Comparison of ENCODE assay signal across 11 mouse cellular contexts in the genomic region with DNA sequence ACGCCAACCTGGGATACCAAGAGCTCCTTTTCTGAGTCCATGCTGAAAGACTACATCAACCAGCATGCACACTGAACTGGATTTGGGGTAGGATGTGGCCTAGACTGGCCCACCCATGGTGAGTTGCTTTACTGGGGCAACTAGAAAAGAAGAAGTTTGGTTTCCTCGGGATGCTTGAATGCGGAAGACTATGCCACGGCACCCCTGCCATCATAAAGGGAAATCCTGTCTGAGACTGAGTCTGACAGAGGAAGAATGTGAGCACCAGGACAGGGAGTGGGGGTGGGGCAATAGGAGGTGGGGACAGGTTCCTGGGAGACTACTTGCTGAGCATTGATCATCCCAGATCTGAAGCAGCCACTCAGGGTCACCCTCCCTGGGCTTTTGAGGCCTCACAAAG. TPM values are rescaled to one million over a fixed set of nuclear protein-coding genes. Genes with fewer than 3 reads are reported as not detected.
A peak's percentile ranks its signal among the peaks of the same experiment; 100 is the strongest.
DNase-seq lines count a peak whose midpoint lies in the region; ATAC-seq and TF ChIP-seq lines count a peak whose summit lies in the region.
"Had no signal": no experiment of that assay in that cellular context is flagged by ENCODE, and none has a peak within 500 bp of the region (broad histone marks: within the 10 kb centered on the region; RNA-seq: fewer than 3 reads in every experiment).

No protein-coding gene starts in this region.

- peaks cover 97% of the 10 kb centered on the region for H3K79me2 ChIP-seq in myocyte (ENCODE audit: control insufficient read depth, insufficient read depth)

- H3K27ac ChIP-seq in hindbrain, embryonic 10.5 days = 0 out of 2 replicates have a peak overlapping the region, but pooled peaks have one; percentile 9
- H3K27ac ChIP-seq in hindbrain, postnatal 0 days = no peak overlapping the region
- 0 out of 2 replicates have a peak overlapping the region, but pooled peaks have one; percentile 58 for H3K27ac ChIP-seq in midbrain, embryonic 10.5 days (replicated peaks)
- H3K27ac ChIP-seq in midbrain, embryonic 11.5 days (ENCODE audit: low read depth, low read length) = no peak overlapping the region
- H3K27ac ChIP-seq in forebrain, embryonic 13.5 days = peak overlapping the region; percentile 86

- DNase-seq in hindbrain, embryonic 10.5 days (ENCODE audit: low spot score) = no peak
- DNase-seq in hindbrain, postnatal 0 days (ENCODE audit: low spot score) = no peak
- DNase-seq in midbrain, embryonic 10.5 days (ENCODE audit: low spot score) = no peak
- DNase-seq in midbrain, embryonic 11.5 days (ENCODE audit: low spot score, missing footprints) = no peak
- DNase-seq in MN1 (ENCODE audit: low spot score) = no peak
- no peak for DNase-seq in adrenal gland, postnatal 14 days
- DNase-seq: gastrocnemius, postnatal 10 days; right cerebral cortex, adult 18-20 months had no signal

- H3K9ac ChIP-seq in hindbrain, postnatal 0 days (replicated peaks; ENCODE audit: low read length) = no peak overlapping the region
- H3K9ac ChIP-seq in midbrain, embryonic 11.5 days (ENCODE audit: low read length) = no peak overlapping the region
- no peak overlapping the region for H3K9ac ChIP-seq in forebrain, embryonic 13.5 days

- no peak for TF ChIP-seq CTCF in hindbrain, postnatal 0 days (IDR thresholded peaks at IDR 0.05; ENCODE audit: low read depth)

- H3K4me2 ChIP-seq in hindbrain, postnatal 0 days (ENCODE audit: low read depth, low read length) = no peak overlapping the region
- H3K4me2 ChIP-seq in midbrain, embryonic 11.5 days = no peak overlapping the region
- H3K4me2 ChIP-seq in forebrain, embryonic 13.5 days = no peak overlapping the region
- H3K4me2 ChIP-seq in myocyte (ENCODE audit: low read depth) = peak overlapping the region; percentile 94

- H3K4me3 ChIP-seq in hindbrain, embryonic 10.5 days = no peak overlapping the region
- H3K4me3 ChIP-seq in hindbrain, postnatal 0 days (ENCODE audit: low read length) = no peak overlapping the region
- no peak overlapping the region for H3K4me3 ChIP-seq in midbrain, embryonic 10.5 days
- no peak overlapping the region for H3K4me3 ChIP-seq in midbrain, embryonic 11.5 days (ENCODE audit: low read depth, low read length)
- no peak overlapping the region for H3K4me3 ChIP-seq in forebrain, embryonic 13.5 days
- no peak overlapping the region for H3K4me3 ChIP-seq in myocyte

- H3K36me3 ChIP-seq in hindbrain, embryonic 10.5 days = peaks cover 6% of the 10 kb centered on the region; the same call in 1 of the 2 replicates
- no peaks in the 10 kb centered on the region for H3K36me3 ChIP-seq in hindbrain, postnatal 0 days (ENCODE audit: insufficient read depth, low read length)
- H3K36me3 ChIP-seq in midbrain, embryonic 10.5 days = peaks cover 14% of the 10 kb centered on the region; the same call in 1 of the 2 replicates
- H3K36me3 ChIP-seq in midbrain, embryonic 11.5 days (ENCODE audit: control insufficient read depth, insufficient read depth, low read length) = no peaks in the 10 kb centered on the region
- H3K36me3 ChIP-seq in forebrain, embryonic 13.5 days (ENCODE audit: poor library complexity, severe bottlenecking) = no peaks in the 10 kb centered on the region
- peaks cover 7% of the 10 kb centered on the region for H3K36me3 ChIP-seq in myocyte (ENCODE audit: control insufficient read depth, insufficient read depth)

- WGBS in hindbrain, embryonic 10.5 days = 71% methylated on average over 4 of the region's 4 CpGs
- 65% methylated on average over 4 of the region's 4 CpGs for WGBS in hindbrain, postnatal 0 days
- 73% methylated on average over 4 of the region's 4 CpGs for WGBS in midbrain, embryonic 10.5 days
- 64% methylated on average over 4 of the region's 4 CpGs for WGBS in midbrain, embryonic 11.5 days
- 57% methylated on average over 4 of the region's 4 CpGs for WGBS in forebrain, embryonic 13.5 days

- no peaks in the 10 kb centered on the region for H3K9me3 ChIP-seq in hindbrain, embryonic 10.5 days
- no peaks in the 10 kb centered on the region for H3K9me3 ChIP-seq in hindbrain, postnatal 0 days (ENCODE audit: low read length)
- no peaks in the 10 kb centered on the region for H3K9me3 ChIP-seq in midbrain, embryonic 10.5 days (replicated peaks)
- no peaks in the 10 kb centered on the region for H3K9me3 ChIP-seq in midbrain, embryonic 11.5 days (ENCODE audit: control insufficient read depth, low read length)
- H3K9me3 ChIP-seq in forebrain, embryonic 13.5 days (replicated peaks) = no peaks in the 10 kb centered on the region

- ATAC-seq in hindbrain, postnatal 0 days = no peak
- ATAC-seq in midbrain, embryonic 11.5 days (ENCODE audit: low FRiP score) = no peak
- ATAC-seq in forebrain, embryonic 13.5 days = no peak
- ATAC-seq: activated CD4-positive, CD25-positive, alpha-beta regulatory T cell, adult 4 months had no signal

- TF ChIP-seq POLR2A in myocyte (IDR thresholded peaks at IDR 0.05; ENCODE audit: insufficient read length, low read depth) = no peak

- peaks cover 58% of the 10 kb centered on the region for H3K4me1 ChIP-seq in hindbrain, embryonic 10.5 days (replicated peaks)
- H3K4me1 ChIP-seq in hindbrain, postnatal 0 days (ENCODE audit: insufficient read depth, low read length) = peaks cover 42% of the 10 kb centered on the region
- peaks cover 68% of the 10 kb centered on the region for H3K4me1 ChIP-seq in midbrain, embryonic 10.5 days
- H3K4me1 ChIP-seq in midbrain, embryonic 11.5 days (ENCODE audit: control insufficient read depth, insufficient read depth, low read length) = peaks cover 30% of the 10 kb centered on the region
- peaks cover 60% of the 10 kb centered on the region for H3K4me1 ChIP-seq in forebrain, embryonic 13.5 days

- H3K27me3 ChIP-seq in hindbrain, embryonic 10.5 days (ENCODE audit: insufficient read depth, poor library complexity, severe bottlenecking) = no peaks in the 10 kb centered on the region
- H3K27me3 ChIP-seq in hindbrain, postnatal 0 days (ENCODE audit: insufficient read depth, low read length) = no peaks in the 10 kb centered on the region
- H3K27me3 ChIP-seq in midbrain, embryonic 10.5 days (ENCODE audit: low read depth, poor library complexity, severe bottlenecking) = no peaks in the 10 kb centered on the region
- no peaks in the 10 kb centered on the region for H3K27me3 ChIP-seq in midbrain, embryonic 11.5 days (ENCODE audit: control insufficient read depth, insufficient read depth, low read length)
- H3K27me3 ChIP-seq in forebrain, embryonic 13.5 days = no peaks in the 10 kb centered on the region
- no peaks in the 10 kb centered on the region for H3K27me3 ChIP-seq in myocyte (ENCODE audit: control insufficient read depth, insufficient read depth, insufficient read length)

- no peak overlapping the region for H3ac ChIP-seq in myocyte (ENCODE audit: control insufficient read depth, insufficient read length)

TF ChIP-seq in myocyte, 11 proteins besides CTCF, POLR2A, EP300 and RAD21:
- TF ChIP-seq TCF12 (IDR thresholded peaks at IDR 0.05; ENCODE audit: insufficient read depth, poor library complexity, severe bottlenecking) = no peak
- no peak for TF ChIP-seq TCF3 (IDR thresholded peaks at IDR 0.05; ENCODE audit: insufficient read length, low read depth)
- TF ChIP-seq SRF (IDR thresholded peaks at IDR 0.05; ENCODE audit: control insufficient read depth, insufficient read length, low read depth) = no peak
- TF ChIP-seq POLR2AphosphoS2 (IDR thresholded peaks at IDR 0.05; ENCODE audit: insufficient read length, low read depth) = no peak
- TF ChIP-seq REST (IDR thresholded peaks at IDR 0.05; ENCODE audit: insufficient read depth, insufficient read length) = no peak
- no peak for TF ChIP-seq USF1 (IDR thresholded peaks at IDR 0.05; ENCODE audit: low read depth)
- TF ChIP-seq MAX (IDR thresholded peaks at IDR 0.05; ENCODE audit: low read depth) = no peak
- no peak for TF ChIP-seq MYOD1 (IDR thresholded peaks at IDR 0.05; ENCODE audit: control insufficient read depth in 1 of 3, insufficient read length in 2 of 3, low read depth in 2 of 3)
- no peak for TF ChIP-seq CEBPB (IDR thresholded peaks at IDR 0.05; ENCODE audit: insufficient read depth, poor library complexity, severe bottlenecking)
- no peak for TF ChIP-seq MYOG (IDR thresholded peaks at IDR 0.05; ENCODE audit: control insufficient read depth in 1 of 3, insufficient read depth in 1 of 3, insufficient read length in 2 of 3, low read depth in 2 of 3)
- TF ChIP-seq E2F4 (IDR thresholded peaks at IDR 0.05; ENCODE audit: insufficient read depth) = no peak
TF ChIP-seq in myocyte: peak in this region for 0.

RNA-seq across cellular contexts. Expression of gene Acvr1, which starts 32.6 kb away (rescaled TPM):
- 3.5 TPM in 2 replicates for polyA plus RNA-seq in hindbrain, embryonic 10.5 days (2016; fragmentation: Nextera tagmentation; extraction: Ambion mirVana)
- 11.5 and 12.5 TPM in 2 replicates for total RNA-seq in hindbrain, postnatal 0 days (2014; rRNA removed)
- polyA plus RNA-seq in hindbrain, postnatal 0 days (2015; fragmentation: Nextera tagmentation; extraction: Ambion mirVana) = 4.9 and 5.0 TPM in 2 replicates
- polyA plus RNA-seq in midbrain, embryonic 10.5 days (2016; fragmentation: Nextera tagmentation; extraction: Ambion mirVana) = 2.9 and 3.2 TPM in 2 replicates
- 4.7 and 4.9 TPM in 2 replicates for polyA plus RNA-seq in midbrain, embryonic 11.5 days (2014; fragmentation: Nextera tagmentation; extraction: Ambion mirVana)
- polyA plus RNA-seq in forebrain, embryonic 13.5 days (2015; fragmentation: Nextera tagmentation; extraction: Ambion mirVana) = 4.5 and 4.6 TPM in 2 replicates
- 35.6 TPM for polyA plus RNA-seq in myocyte (2012; fragmentation: generic; extraction: Trizol)
- total RNA-seq in adrenal gland, postnatal 14 days (2021) = 45.0 and 50.3 TPM in 2 replicates

RNA-seq across cellular contexts. Expression of gene Upp2, which starts 32.7 kb away (rescaled TPM):
- polyA plus RNA-seq in hindbrain, embryonic 10.5 days (2016; fragmentation: Nextera tagmentation; extraction: Ambion mirVana) = 4.8 and 5.2 TPM in 2 replicates
- total RNA-seq in hindbrain, postnatal 0 days (2014; rRNA removed) = 6.8 and 7.8 TPM in 2 replicates
- polyA plus RNA-seq in hindbrain, postnatal 0 days (2015; fragmentation: Nextera tagmentation; extraction: Ambion mirVana) = 10.4 and 11.8 TPM in 2 replicates
- 3.0 and 5.3 TPM in 2 replicates for polyA plus RNA-seq in midbrain, embryonic 10.5 days (2016; fragmentation: Nextera tagmentation; extraction: Ambion mirVana)
- 4.6 and 4.7 TPM in 2 replicates for polyA plus RNA-seq in midbrain, embryonic 11.5 days (2014; fragmentation: Nextera tagmentation; extraction: Ambion mirVana)
- 9.0 and 9.3 TPM in 2 replicates for polyA plus RNA-seq in forebrain, embryonic 13.5 days (2015; fragmentation: Nextera tagmentation; extraction: Ambion mirVana)
- 8.3 TPM for polyA plus RNA-seq in myocyte (2012; fragmentation: generic; extraction: Trizol)
- total RNA-seq in adrenal gland, postnatal 14 days (2021) = 9.5 and 52.8 TPM in 2 replicates

Comparison
In these comparisons a context has a peak if more than half of its experiments do, and no peak if none do; other contexts are left out.
1. H3K27ac ChIP-seq: peak in hindbrain, embryonic 10.5 days (single experiment), midbrain, embryonic 10.5 days (single experiment) and forebrain, embryonic 13.5 days (single experiment); none in hindbrain, postnatal 0 days (single experiment) and midbrain, embryonic 11.5 days (single experiment).